Mouse (Mus musculus): ENCODE data around the gene Stk31.
"Not testable (repeated sequence)": the region's sequence is repeated elsewhere in the genome, so short reads cannot be mapped to it uniquely, and the experiment has no call there.

Gene Stk31

DNA sequence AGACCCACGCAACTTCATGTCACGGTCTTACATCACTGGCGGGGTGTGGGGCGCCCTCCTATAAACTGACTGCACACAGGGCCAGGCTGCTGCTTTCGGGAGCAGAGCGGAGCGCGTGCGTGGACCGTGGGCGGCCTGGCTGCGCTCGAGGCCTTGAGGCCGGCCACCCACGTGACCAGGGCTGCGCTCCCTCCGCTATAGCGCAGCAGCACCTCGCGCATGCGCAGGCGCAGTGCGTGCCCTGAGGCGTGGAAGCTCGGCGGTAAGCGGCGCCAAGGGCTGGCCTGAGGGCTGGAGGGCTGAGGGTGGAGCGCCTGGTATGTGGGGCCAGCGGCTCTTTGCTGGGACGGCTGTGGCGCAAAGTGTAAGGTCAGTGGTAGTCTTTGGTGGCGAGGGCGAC lies at the start of gene Stk31:
TSS of gene Stk31 (plus strand) at position 289 of the 400 bp plus-strand sequence.
- DNase-seq (ENCODE audit: extremely low spot score, low spot score): no peak

DNA sequence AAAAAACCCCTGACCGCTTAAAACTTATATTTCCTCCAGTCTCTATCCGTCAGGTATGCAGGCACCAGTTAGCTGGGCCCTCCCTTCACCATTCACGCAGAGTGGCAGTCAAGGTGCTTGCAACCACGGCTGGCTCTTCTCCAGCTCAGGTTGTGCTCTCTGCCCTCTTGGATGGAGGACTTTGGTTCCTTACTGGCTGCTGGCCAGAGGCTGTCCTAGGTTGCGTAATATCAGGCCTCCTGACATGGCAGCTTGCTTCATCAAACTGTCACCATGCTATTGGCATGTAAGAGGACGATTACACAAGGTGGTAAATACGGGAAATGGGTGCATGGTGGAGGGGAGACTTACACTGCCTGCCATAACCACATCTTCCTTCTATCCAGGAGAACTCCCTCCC lies 45.6 kb upstream of the Stk31 start:
- DNase-seq (ENCODE audit: extremely low spot score, low spot score): no peak

GRCm38 (mm10) chr6:49354613-49355012 lies 40.8 kb upstream of the Stk31 start:
- DNase-seq (ENCODE audit: extremely low spot score, low spot score): no peak

GRCm38 (mm10) chr6:49355171-49355570 lies 40.2 kb upstream of the Stk31 start:
- DNase-seq (ENCODE audit: extremely low spot score, low spot score): no peak

GRCm38 (mm10) chr6:49360420-49360819 lies 35.0 kb upstream of the Stk31 start:
- no peak for DNase-seq (ENCODE audit: extremely low spot score, low spot score)

GRCm38 (mm10) chr6:49367159-49368054 lies 28.0 kb upstream of the Stk31 start, which contains the start of gene Fam221a:
TSS of gene Fam221a (plus strand) at chr6:49367739.
- DNase-seq (ENCODE audit: extremely low spot score, low spot score): peak; percentile 94

DNA sequence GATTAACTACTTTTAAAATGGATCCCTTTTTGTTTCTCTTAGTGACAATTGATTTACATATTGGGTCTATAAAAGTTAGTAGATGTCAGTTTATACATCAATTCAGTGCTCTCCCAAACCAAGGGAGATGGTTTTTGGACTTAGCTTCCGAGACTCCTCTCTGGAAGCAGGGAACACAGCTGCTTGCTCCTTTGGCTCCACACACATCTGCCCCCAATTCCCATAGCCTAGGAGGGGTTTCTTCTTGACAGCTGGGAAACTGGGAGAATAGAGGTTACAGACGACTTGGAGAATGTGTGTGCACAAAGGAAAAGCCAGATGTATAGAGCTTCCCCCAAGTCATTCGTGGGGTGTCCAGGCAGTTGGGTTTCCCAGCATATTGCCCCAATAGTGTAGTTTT lies 27.2 kb upstream of the Stk31 start:
- peak; percentile 23 for DNase-seq (ENCODE audit: extremely low spot score, low spot score)

DNA sequence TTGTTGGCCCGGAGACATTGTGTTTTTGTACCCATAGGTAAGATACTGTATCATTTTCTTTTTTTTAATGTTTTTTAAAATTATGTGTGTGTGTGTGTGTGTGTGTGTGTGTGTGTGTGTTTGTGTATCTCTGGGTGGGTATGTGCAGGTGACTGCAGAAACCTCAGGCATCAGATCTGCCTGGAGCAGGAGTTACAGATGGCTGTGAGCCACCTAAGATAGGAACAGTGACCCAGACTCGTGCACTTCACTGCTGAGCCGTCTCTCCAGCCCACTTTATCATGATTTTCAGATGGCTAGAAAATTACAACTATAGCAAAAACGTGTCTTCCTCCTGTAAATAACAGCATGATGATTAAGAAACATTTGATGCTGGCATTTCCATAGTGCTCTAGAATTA lies 22.7 kb upstream of the Stk31 start:
- no peak for DNase-seq (ENCODE audit: extremely low spot score, low spot score)

GRCm38 (mm10) chr6:49373943-49374342 lies 21.5 kb upstream of the Stk31 start:
- no peak for DNase-seq (ENCODE audit: extremely low spot score, low spot score)

DNA sequence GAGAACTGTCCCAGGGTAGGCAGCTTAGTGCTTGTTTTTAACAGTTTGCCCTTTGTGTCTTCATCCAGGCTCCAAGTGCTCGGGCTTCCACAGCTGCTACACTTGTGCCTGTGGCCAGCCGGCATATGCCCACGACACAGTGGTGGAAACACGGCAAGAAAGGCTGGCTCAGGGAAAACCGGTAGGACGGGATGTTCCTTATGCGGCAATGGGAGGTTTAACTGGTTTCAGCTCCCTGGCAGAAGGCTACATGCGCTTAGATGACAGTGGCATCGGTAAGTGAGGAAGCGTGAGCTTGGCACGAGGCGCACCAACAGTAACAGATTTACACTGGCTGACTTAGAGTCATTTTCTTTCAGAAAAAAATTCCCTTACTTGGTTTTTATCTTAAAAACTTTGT lies 17.1 kb upstream of the Stk31 start:
- DNase-seq (ENCODE audit: extremely low spot score, low spot score): no peak

DNA sequence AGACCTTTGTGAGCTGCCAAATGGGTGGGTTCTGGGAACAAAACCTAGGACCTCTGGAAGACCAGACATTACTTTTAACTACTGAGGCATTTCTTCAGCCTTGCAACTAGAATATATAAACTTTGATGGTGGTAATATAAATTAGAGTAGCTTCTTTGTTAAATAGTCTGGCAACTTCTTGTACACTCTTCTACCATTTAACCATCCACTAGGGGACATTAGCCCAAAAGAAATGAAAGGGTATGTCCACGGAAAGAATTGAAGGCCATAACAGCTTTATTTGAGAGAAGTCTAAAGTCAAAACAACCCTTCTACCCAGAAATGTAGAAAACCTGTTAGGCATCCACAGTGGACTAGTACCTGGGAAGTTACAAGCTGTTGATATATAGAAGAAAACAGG lies 1.1 kb upstream of the Stk31 start:
- DNase-seq (ENCODE audit: extremely low spot score, low spot score): no peak

DNA sequence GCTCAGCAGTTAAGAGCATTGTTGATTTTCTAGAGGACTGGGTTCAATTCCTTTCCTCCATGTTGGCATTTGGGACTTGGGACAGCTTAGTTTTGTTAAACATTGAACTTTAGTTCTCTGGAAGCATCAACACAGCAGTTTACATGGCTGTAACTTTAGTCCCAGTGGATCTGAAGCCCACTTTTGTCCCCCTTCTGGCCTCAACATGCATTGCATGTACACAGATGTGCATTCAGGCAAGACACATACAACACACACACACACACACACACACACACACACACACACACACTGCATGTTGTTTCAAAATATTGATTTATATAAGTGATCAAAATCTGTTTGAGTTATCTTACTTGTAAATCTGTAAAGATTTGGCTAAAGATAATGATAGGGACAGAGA lies 2.1 kb downstream of the Stk31 start:
- peak; percentile 28 for DNase-seq (ENCODE audit: extremely low spot score, low spot score)

GRCm38 (mm10) chr6:49398365-49398764 lies 3.0 kb downstream of the Stk31 start:
- DNase-seq (ENCODE audit: extremely low spot score, low spot score): no peak

- no peak for DNase-seq (ENCODE audit: extremely low spot score, low spot score)
These were observed 15.4 kb downstream of the Stk31 start for GRCm38 (mm10) chr6:49410830-49411229.

DNA sequence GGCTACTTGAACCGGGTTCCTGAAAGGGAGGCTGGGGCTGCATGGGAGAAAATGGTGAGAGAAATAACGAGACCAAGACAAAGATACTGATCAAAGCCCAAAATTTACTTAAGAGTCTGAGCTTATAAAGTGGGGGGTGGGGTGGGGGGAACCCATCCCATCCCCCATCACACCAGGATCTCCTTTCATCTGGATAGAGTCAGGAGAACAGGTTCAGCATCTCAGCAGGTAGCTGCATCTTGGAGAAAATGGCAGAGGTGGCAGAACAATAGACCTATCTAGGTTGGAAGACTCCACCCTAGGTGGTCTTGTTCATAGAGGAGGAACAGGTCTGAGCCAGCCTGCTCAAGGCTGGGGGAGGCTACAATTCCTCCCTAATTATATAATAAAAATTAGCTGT lies 17.6 kb downstream of the Stk31 start:
- DNase-seq (ENCODE audit: extremely low spot score, low spot score): not testable (repeated sequence)

DNA sequence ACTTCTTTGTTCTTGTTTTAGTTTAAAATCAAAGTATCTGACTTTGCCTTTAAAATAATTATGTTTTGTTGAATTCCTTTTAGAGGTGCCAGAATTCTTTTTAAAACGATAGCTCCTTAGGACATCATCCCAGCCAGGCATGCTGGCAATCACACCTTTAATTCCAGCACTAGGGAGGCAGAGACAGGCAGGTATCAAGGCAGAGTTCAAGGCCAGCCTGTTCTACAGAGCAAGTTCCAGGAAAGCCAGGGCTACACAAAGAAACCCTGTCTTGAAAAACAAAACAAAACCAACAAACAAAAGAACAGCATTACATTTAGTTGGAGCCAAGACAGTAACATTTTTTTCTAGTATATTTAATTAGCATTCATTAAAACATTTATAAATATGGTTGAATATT lies 20.6 kb downstream of the Stk31 start:
- DNase-seq (ENCODE audit: extremely low spot score, low spot score): no peak

GRCm38 (mm10) chr6:49437306-49437705 lies 41.9 kb downstream of the Stk31 start:
- no peak for DNase-seq (ENCODE audit: extremely low spot score, low spot score)

DNA sequence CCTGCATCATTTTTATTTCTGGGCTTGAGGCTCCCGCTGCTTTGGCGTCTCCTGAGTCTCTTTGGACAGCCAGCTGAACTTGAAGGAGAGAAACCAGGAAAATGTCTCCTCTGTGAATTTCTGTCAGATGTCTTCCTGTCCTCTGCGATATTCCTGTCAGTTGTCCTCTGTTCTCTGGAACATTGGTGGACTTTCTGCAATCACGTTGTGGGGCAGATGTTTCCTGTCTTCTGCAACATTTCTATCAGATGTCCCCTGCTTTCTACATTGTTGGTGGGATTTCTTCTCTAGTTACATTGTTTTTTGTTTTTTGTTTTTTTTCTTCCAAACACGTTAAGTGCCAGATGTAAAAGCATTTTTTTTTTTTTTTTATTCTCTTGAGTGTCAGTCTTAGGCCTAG lies 62.7 kb downstream of the Stk31 start:
- no peak for DNase-seq (ENCODE audit: extremely low spot score, low spot score)

DNA sequence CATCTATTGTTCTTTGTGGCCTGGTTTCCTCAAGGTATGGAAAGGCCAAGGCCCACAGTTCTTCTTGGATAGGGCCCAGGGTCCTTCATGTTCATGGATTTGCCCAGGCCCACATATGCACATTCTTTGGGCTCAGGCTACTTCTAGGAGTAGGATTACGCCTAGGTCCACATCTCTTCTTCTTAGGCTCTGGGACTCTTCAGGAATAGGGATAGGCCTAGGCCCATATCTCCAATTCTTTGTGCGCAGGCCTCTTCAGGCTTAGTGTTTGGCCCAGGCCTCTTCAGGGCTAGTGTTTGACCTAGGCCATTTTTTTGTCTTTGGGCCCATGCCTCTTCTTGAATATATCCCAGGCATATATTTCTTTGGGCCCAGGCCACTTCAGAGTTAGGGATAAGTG lies 87.8 kb downstream of the Stk31 start:
- DNase-seq (ENCODE audit: extremely low spot score, low spot score): no peak

DNA sequence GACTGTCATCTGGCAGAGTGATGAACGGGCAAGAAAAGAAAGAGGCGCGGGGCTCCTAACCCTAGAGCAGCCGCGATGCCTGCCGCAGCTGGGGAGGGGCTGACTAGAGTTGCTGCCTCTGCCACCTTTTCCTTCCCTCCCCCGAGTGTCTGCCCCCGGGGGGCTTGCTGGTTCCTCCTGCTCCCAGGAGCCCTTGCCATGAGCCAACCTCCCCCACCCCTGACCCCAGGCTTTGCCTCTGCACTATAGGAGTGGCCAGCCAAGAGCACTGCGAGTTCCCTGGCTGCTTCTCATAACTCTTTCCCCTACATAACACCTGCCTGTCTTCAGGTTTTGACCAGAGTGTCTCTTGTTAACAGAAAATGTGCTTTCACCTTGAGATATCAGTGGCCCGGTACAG lies 96.1 kb downstream of the Stk31 start:
- no peak for DNase-seq (ENCODE audit: extremely low spot score, low spot score)

DNA sequence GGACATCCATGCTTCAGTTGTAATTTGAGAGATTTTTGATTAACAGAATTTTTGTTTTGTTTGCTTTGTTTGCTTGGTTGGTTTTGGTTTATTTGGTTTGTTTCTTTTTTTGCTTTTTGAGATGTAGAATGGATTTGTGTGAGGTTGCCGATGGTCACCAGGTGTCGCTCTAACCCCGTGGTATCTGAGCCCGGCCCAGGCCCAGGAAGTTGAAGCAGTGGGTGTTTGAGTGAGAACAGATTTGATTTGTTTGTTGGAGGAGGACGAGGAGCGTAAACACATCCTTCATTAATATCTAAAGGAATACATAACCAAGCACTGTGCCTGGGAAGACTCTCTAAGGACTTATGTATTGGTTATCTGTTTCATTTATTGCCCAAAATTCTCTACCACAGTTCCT lies 123.6 kb downstream of the Stk31 start:
- peak; percentile 66 for DNase-seq (ENCODE audit: extremely low spot score, low spot score)
